Mouse (Mus musculus): Measurements from ENCODE around the gene Olfr1426. TPM values are rescaled to one million over a fixed set of nuclear protein-coding genes. Genes with fewer than 3 reads are reported as not detected.

Olfr1426 gene
- total RNA-seq (2023) = not detected

GRCm38 (mm10) chr19:12091913-12092312 lies at the start of gene Olfr1426:
Gene Olfr1426 (minus strand): TSS chr19:12092013.

GRCm38 (mm10) chr19:12123103-12123502 lies 31.3 kb upstream of the Olfr1426 start, which contains the start of gene Olfr76:
Gene Olfr76 (minus strand): TSS chr19:12123203.

GRCm38 (mm10) chr19:12115797-12116196 lies 24.0 kb upstream of the Olfr1426 start, which contains the start of gene Olfr1428:
Gene Olfr1428 (minus strand): TSS chr19:12115897.

GRCm38 (mm10) chr19:12103234-12103633 lies 11.4 kb upstream of the Olfr1426 start, which contains the start of gene Olfr1427:
Gene Olfr1427 (minus strand): TSS chr19:12103334.

GRCm38 (mm10) chr19:12077631-12078030 lies 14.2 kb downstream of the Olfr1426 start, which contains the start of gene Olfr1425:
Gene Olfr1425 (minus strand): TSS chr19:12077731.

GRCm38 (mm10) chr19:12062582-12062981 lies 29.2 kb downstream of the Olfr1426 start, which contains the start of gene Olfr1424:
Gene Olfr1424 (minus strand): TSS chr19:12062682.

GRCm38 (mm10) chr19:12041217-12041616 lies 50.6 kb downstream of the Olfr1426 start, which contains the start of gene Olfr1423:
Gene Olfr1423 (minus strand): TSS chr19:12041317.

Other genes with a start within 250 kb of the Olfr1426 start
- not detected for gene Olfr1418, start 230.9 kb downstream of the Olfr1426 start, total RNA-seq (2023)
- not detected for gene Olfr1419, start 216.9 kb downstream of the Olfr1426 start, total RNA-seq (2023)
- gene Olfr1420, start 205.4 kb downstream of the Olfr1426 start, total RNA-seq (2023) = not detected
- 54.0 TPM for gene Patl1, start 179.6 kb downstream of the Olfr1426 start, total RNA-seq (2023)
- 44.4 TPM for gene Osbp, start 126.1 kb downstream of the Olfr1426 start, total RNA-seq (2023)
- not detected for gene Olfr1423, start 50.7 kb downstream of the Olfr1426 start, total RNA-seq (2023)
- not detected for gene Olfr1424, start 29.3 kb downstream of the Olfr1426 start, total RNA-seq (2023)
- gene Olfr1425, start 14.3 kb downstream of the Olfr1426 start, total RNA-seq (2023) = not detected
- gene Olfr1427, start 11.3 kb upstream of the Olfr1426 start, total RNA-seq (2023) = not detected
- gene Olfr1428, start 23.9 kb upstream of the Olfr1426 start, total RNA-seq (2023) = not detected
- gene Olfr76, start 31.2 kb upstream of the Olfr1426 start, total RNA-seq (2023) = not detected
- gene Olfr1555-ps1, start 78.1 kb upstream of the Olfr1426 start, total RNA-seq (2023) = not detected
- gene Olfr1431, start 108.6 kb upstream of the Olfr1426 start, total RNA-seq (2023) = not detected
- gene Olfr1432, start 140.6 kb upstream of the Olfr1426 start, total RNA-seq (2023) = not detected
- gene Olfr262, start 149.6 kb upstream of the Olfr1426 start, total RNA-seq (2023) = not detected
- gene Olfr235, start 169.0 kb upstream of the Olfr1426 start, total RNA-seq (2023) = not detected
- gene Olfr1434, start 187.8 kb upstream of the Olfr1426 start, total RNA-seq (2023) = not detected
- gene Olfr1436, start 207.1 kb upstream of the Olfr1426 start, total RNA-seq (2023) = not detected
- gene Olfr1437, start 233.1 kb upstream of the Olfr1426 start, total RNA-seq (2023) = not detected
- not detected for gene Olfr1438-ps1, start 243.9 kb upstream of the Olfr1426 start, total RNA-seq (2023)